Mouse (Mus musculus) liver, embryonic 14.5 days (tissue): ENCODE data around the gene Tdrkh. TPM values are rescaled to one million over a fixed set of nuclear protein-coding genes. Genes with fewer than 3 reads are reported as not detected.
A peak's percentile ranks its signal among the peaks of the same experiment; 100 is the strongest.

Source experiments
- ATAC-seq: fragments of 200-750 bp; cut with Nextera tagmentation; 2 replicates; pipeline ENCODE4 v1.8.0; 2017; ENCODE audit warnings: moderate number of reproducible peaks, mild to moderate bottlenecking, moderate library complexity; ENCODE audit not compliant: insufficient read depth
- DNase-seq, 3 experiments: peaks; one replicate each; pipeline ENCODE4 v3.0.0-alpha.2; 2012 to 2013; ENCODE audit warnings: low read depth in 3 of 3, low spot score in 3 of 3
- H3K27ac ChIP-seq: fragments of 300-500 bp; sonication (generic); 2 replicates; pipeline ENCODE4 v1.5.1; 2014; ENCODE audit warnings: moderate library complexity, mild to moderate bottlenecking, control low read depth, inconsistent platforms
- H3K27me3 ChIP-seq: fragments of 300-500 bp; sonication (generic); 2 replicates; pipeline ENCODE4 v1.6.1; 2014; ENCODE audit warnings: mild to moderate bottlenecking, low read length, moderate library complexity; ENCODE audit not compliant: control insufficient read depth, insufficient read depth
- H3K36me3 ChIP-seq: fragments of 300-500 bp; sonication (generic); replicated peaks from 2 replicates; pipeline ENCODE4 v1.6.1; 2014; ENCODE audit warnings: low read depth; ENCODE audit not compliant: control insufficient read depth, insufficient read depth
- H3K4me1 ChIP-seq, 2 experiments: fragments of 200-500 bp in 1 of 2; fragments of 300-500 bp in 1 of 2; sonication (generic) in 1 of 2; replicated peaks; 2 replicates each; pipeline ENCODE4 v1.6.1; 2012 to 2014; ENCODE audit warnings: antibody characterized with exemption in 1 of 2, inconsistent platforms in 1 of 2, low read length in 1 of 2; ENCODE audit not compliant: control insufficient read depth in 2 of 2, insufficient read depth in 2 of 2
- H3K4me2 ChIP-seq: fragments of 300-500 bp; sonication (generic); 2 replicates; pipeline ENCODE4 v1.6.1; 2014; ENCODE audit warnings: low read depth, mild to moderate bottlenecking, control low read depth, moderate library complexity
- H3K4me3 ChIP-seq, 2 experiments: fragments of 200-500 bp in 1 of 2; fragments of 300-500 bp in 1 of 2; sonication (generic) in 1 of 2; 2 replicates each; pipeline ENCODE4 v1.5.1; 2012 to 2014; ENCODE audit warnings: low read depth in 2 of 2, low read length in 2 of 2, mild to moderate bottlenecking in 2 of 2, control low read depth in 1 of 2, inconsistent platforms in 1 of 2, moderate library complexity in 1 of 2; ENCODE audit not compliant: insufficient read depth in 1 of 2
- H3K9ac ChIP-seq: fragments of 300-500 bp; sonication (generic); replicated peaks from 2 replicates; pipeline ENCODE4 v1.6.1; 2014; ENCODE audit warnings: mild to moderate bottlenecking, control low read depth, moderate library complexity
- H3K9me3 ChIP-seq: fragments of 300-500 bp; sonication (generic); 2 replicates; pipeline ENCODE4 v1.6.1; 2016; ENCODE audit warnings: low read length, mixed read lengths; ENCODE audit not compliant: control insufficient read depth
- CTCF ChIP-seq: IDR thresholded peaks from 2 replicates; pipeline ENCODE4 v1.5.1; 2016; ENCODE audit warnings: antibody characterized with exemption, low read depth, control low read depth
- EP300 ChIP-seq: IDR thresholded peaks from 2 replicates; pipeline ENCODE4 v1.6.1; 2016; ENCODE audit warnings: antibody characterized with exemption, low read depth
- WGBS: fragments of 180-500 bp; shearing (Covaris S2); extraction: QIAGEN DNeasy Blood & Tissue Kit; methylation state at CpG from one replicate; pipeline ENCODE4 v1.1.7; 2014; ENCODE audit not compliant: insufficient replicate concordance; 5-methylcytosine and 5-hydroxymethylcytosine counted together
- polyA plus RNA-seq, 2 experiments: library from polyadenylated mRNA; depleted of rRNA in 1 of 2; stranded (reverse) in 1 of 2; unstranded in 1 of 2; fragments of >200 nt; fragmentation: Nextera tagmentation in 1 of 2; extraction: Ambion mirVana in 1 of 2; gene quantifications; 2 replicates each; pipeline versions ENCODE4 v1.2.1 to v1.2.3; 2012 to 2014

Tdrkh gene
- polyA plus RNA-seq, 2 experiments: 3.0 to 9.0 TPM

- Histone ChIP-seq H3K36me3 (no peaks in the 10 kb centered on the region), H3K4me3 (no peak overlapping the region), H3K27me3 (peaks cover 24% of the 10 kb centered on the region), H3K4me2 (no peak overlapping the region), H3K9me3 (no peaks in the 10 kb centered on the region), H3K9ac (no peak overlapping the region), H3K4me1 (peaks cover 0 to 4% of the 10 kb centered on the region in 2 experiments; a peak in 2 of 4 replicates), H3K27ac (no peak overlapping the region)
- DNase-seq (no peak), ATAC-seq (no peak)
- TF ChIP-seq CTCF (no peak), EP300 (no peak)
- 45% methylated on average over 8 of the region's 8 CpGs for WGBS
Measured at GRCm38 (mm10) chr3:94476301-94477035, 63.4 kb downstream of the Tdrkh start.

- WGBS: 65% methylated on average over 4 of the region's 4 CpGs
- no peak overlapping the region for H3K9ac ChIP-seq
- H3K4me1 ChIP-seq: peaks cover 0 to 4% of the 10 kb centered on the region in 2 experiments; a peak in 2 of 4 replicates
- no peaks in the 10 kb centered on the region for H3K9me3 ChIP-seq
- H3K27me3 ChIP-seq: peaks cover 24% of the 10 kb centered on the region
- DNase-seq (no peak), ATAC-seq (no peak)
- TF ChIP-seq EP300 (no peak), CTCF (no peak)
- H3K36me3 ChIP-seq: no peaks in the 10 kb centered on the region
- no peak overlapping the region for H3K4me2 ChIP-seq
- no peak overlapping the region for H3K4me3 ChIP-seq
- H3K27ac ChIP-seq: no peak overlapping the region
Measured at GRCm38 (mm10) chr3:94477444-94477843, 64.4 kb downstream of the Tdrkh start.

- no peak within 1 kb of the TSS for H3K27ac ChIP-seq
- H3K36me3 ChIP-seq: no peaks in the 10 kb centered on the region
- H3K27me3 ChIP-seq: peaks cover 24% of the 10 kb centered on the region
- H3K9ac ChIP-seq: no peak within 1 kb of the TSS
- no peaks in the 10 kb centered on the region for H3K9me3 ChIP-seq
- no peak within 1 kb of the TSS for H3K4me3 ChIP-seq
- H3K4me2 ChIP-seq: peak within 1 kb of the TSS; percentile 2; the same call in 1 of the 2 replicates
- WGBS: 1% methylated on average over 14 of the region's 14 CpGs
- ATAC-seq (peak; percentile 79), DNase-seq (peak; percentile 41 to 44 (median 44))
- peaks cover 0 to 4% of the 10 kb centered on the region in 2 experiments; a peak in 2 of 4 replicates for H3K4me1 ChIP-seq
- TF ChIP-seq EP300: peak; percentile 57
- TF ChIP-seq CTCF: no peak
Measured at GRCm38 (mm10) chr3:94477981-94478422, 64.9 kb downstream of the Tdrkh start, which contains the start of gene Celf3. TSS of gene Celf3 (plus strand) at chr3:94478295.

- H3K4me1 ChIP-seq: peaks cover 0 to 4% of the 10 kb centered on the region in 2 experiments; a peak in 2 of 4 replicates
Measured at GRCm38 (mm10) chr3:94478591-94479169, 65.6 kb downstream of the Tdrkh start.

GRCm38 (mm10) chr3:94479564-94479963 lies 66.5 kb downstream of the Tdrkh start:
- no peaks in the 10 kb centered on the region for H3K9me3 ChIP-seq
- H3K36me3 ChIP-seq: no peaks in the 10 kb centered on the region
- peaks cover 0 to 4% of the 10 kb centered on the region in 2 experiments; a peak in 2 of 4 replicates for H3K4me1 ChIP-seq
- no peak overlapping the region for H3K27ac ChIP-seq
- no peak overlapping the region for H3K4me3 ChIP-seq
- H3K27me3 ChIP-seq: peaks cover 24% of the 10 kb centered on the region
- TF ChIP-seq CTCF (no peak), EP300 (no peak)
- ATAC-seq (no peak), DNase-seq (no peak)
- WGBS: 4% methylated on average over 11 of the region's 11 CpGs
- no peak overlapping the region for H3K9ac ChIP-seq
- no peak overlapping the region for H3K4me2 ChIP-seq

More at GRCm38 (mm10) chr3:94478591-94479169, 65.6 kb downstream of the Tdrkh start:
- WGBS: 14% methylated on average over 9 of the region's 9 CpGs
- no peak overlapping the region for H3K4me3 ChIP-seq
- H3K27me3 ChIP-seq: peaks cover 24% of the 10 kb centered on the region
- H3K36me3 ChIP-seq: no peaks in the 10 kb centered on the region
- DNase-seq (no peak), ATAC-seq (no peak)
- no peak overlapping the region for H3K9ac ChIP-seq
- no peak overlapping the region for H3K4me2 ChIP-seq
- no peaks in the 10 kb centered on the region for H3K9me3 ChIP-seq
- TF ChIP-seq CTCF: no peak
- TF ChIP-seq EP300: no peak
- H3K27ac ChIP-seq: no peak overlapping the region
